ENCODE assay signal across 26 mouse cellular contexts in the genomic region with DNA sequence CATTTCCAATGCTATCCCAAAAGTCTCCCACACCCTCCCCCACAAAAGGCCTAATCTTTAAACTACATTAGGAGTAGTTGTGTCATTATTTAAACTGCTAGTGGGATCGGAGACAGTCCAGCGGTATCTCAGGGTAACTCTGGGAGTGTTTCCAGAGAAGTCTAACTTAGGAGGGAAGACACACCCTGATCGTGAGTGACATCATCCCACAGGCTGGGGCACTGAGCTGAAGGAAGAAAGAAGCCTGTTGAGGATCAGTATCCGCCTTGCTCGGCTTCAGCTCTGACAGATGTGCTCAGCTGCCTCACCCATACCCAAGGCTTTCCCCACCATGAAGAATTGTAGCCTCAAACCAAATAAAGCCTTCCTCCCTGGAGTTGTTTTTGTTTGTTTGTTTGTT. TPM values are rescaled to one million over a fixed set of nuclear protein-coding genes. Genes with fewer than 3 reads are reported as not detected.
DNase-seq lines count a peak whose midpoint lies in the region; ATAC-seq lines count a peak whose summit lies in the region.
"Had no signal": no experiment of that assay in that cellular context is flagged by ENCODE, and none has a peak within 500 bp of the region (broad histone marks: within the 10 kb centered on the region; RNA-seq: fewer than 3 reads in every experiment).

No protein-coding gene starts in this region.

- peaks cover 38% of the 10 kb centered on the region for H3K4me1 ChIP-seq in heart, embryonic 12.5 days (replicated peaks)
- no peaks in the 10 kb centered on the region for H3K4me1 ChIP-seq in intestine, embryonic 15.5 days (replicated peaks)
- no peaks in the 10 kb centered on the region for H3K4me1 ChIP-seq in intestine, embryonic 16.5 days (ENCODE audit: control insufficient read depth, insufficient read depth, low read length)
- H3K4me1 ChIP-seq: embryonic facial prominence, embryonic 15.5 days; limb, embryonic 12.5 days; midbrain, embryonic 13.5 days had no signal

- no peaks in the 10 kb centered on the region for H3K9me3 ChIP-seq in heart, embryonic 12.5 days (replicated peaks)
- no peaks in the 10 kb centered on the region for H3K9me3 ChIP-seq in intestine, embryonic 15.5 days
- no peaks in the 10 kb centered on the region for H3K9me3 ChIP-seq in intestine, embryonic 16.5 days (ENCODE audit: control insufficient read depth, low read length)
- H3K9me3 ChIP-seq: embryonic facial prominence, embryonic 15.5 days; limb, embryonic 12.5 days; liver, embryonic 12.5 days; midbrain, embryonic 13.5 days had no signal

- H3K4me3 ChIP-seq in heart, embryonic 12.5 days, result no peak overlapping the region
- no peak overlapping the region for H3K4me3 ChIP-seq in intestine, embryonic 15.5 days (replicated peaks)
- no peak overlapping the region for H3K4me3 ChIP-seq in intestine, embryonic 16.5 days (ENCODE audit: low read length)
- H3K4me3 ChIP-seq: embryonic facial prominence, embryonic 15.5 days; layer of hippocampus, adult 2 months; limb, embryonic 12.5 days; liver, embryonic 12.5 days; midbrain, embryonic 13.5 days had no signal

- DNase-seq in heart, adult 11 months, result peak; percentile 95
- DNase-seq in 3T3-L1 (ENCODE audit: low read depth, low spot score) (peak; percentile 36), MN1 (ENCODE audit: low spot score) (peak; percentile 56)
- no peak for DNase-seq in kidney, postnatal 10 days
- DNase-seq: adrenal gland, postnatal 14 days; cerebellum, adult 2 months; cerebellum, postnatal 25 days; embryo, embryonic 11 days; kidney, adult 9 months; kidney, postnatal 25 days; layer of hippocampus, postnatal 36 days; lung, embryonic 14.5 days; right cerebral cortex, postnatal 14 days had no signal

- no peak overlapping the region for H3K9ac ChIP-seq in heart, embryonic 12.5 days
- no peak overlapping the region for H3K9ac ChIP-seq in intestine, embryonic 15.5 days
- H3K9ac ChIP-seq in intestine, embryonic 16.5 days (ENCODE audit: low read depth, low read length), result no peak overlapping the region
- H3K9ac ChIP-seq: embryonic facial prominence, embryonic 15.5 days; hindbrain, embryonic 14.5 days; limb, embryonic 12.5 days; liver, embryonic 12.5 days; lung, embryonic 14.5 days; midbrain, embryonic 13.5 days had no signal

- 46% methylated on average over 5 of the region's 5 CpGs for WGBS in heart, embryonic 12.5 days
- WGBS in intestine, embryonic 15.5 days, result 48% methylated on average over 5 of the region's 5 CpGs
- WGBS in intestine, embryonic 16.5 days, result 48% methylated on average over 5 of the region's 5 CpGs

- H3K36me3 ChIP-seq in heart, embryonic 12.5 days, result peaks cover 53% of the 10 kb centered on the region
- H3K36me3 ChIP-seq in intestine, embryonic 15.5 days, result peaks cover 6% of the 10 kb centered on the region; the same call in 1 of the 2 replicates
- 0 out of 2 replicates have a peak, but pooled peaks cover 3% of the 10 kb centered on the region for H3K36me3 ChIP-seq in intestine, embryonic 16.5 days (ENCODE audit: control insufficient read depth, insufficient read depth, low read length)

- H3K27ac ChIP-seq in heart, embryonic 12.5 days (ENCODE audit: poor library complexity, severe bottlenecking), result no peak overlapping the region
- H3K27ac ChIP-seq in intestine, embryonic 15.5 days, result no peak overlapping the region
- no peak overlapping the region for H3K27ac ChIP-seq in intestine, embryonic 16.5 days (ENCODE audit: low read length)
- H3K27ac ChIP-seq: embryonic facial prominence, embryonic 15.5 days; hindbrain, embryonic 14.5 days; layer of hippocampus, adult 2 months; limb, embryonic 12.5 days; liver, embryonic 12.5 days; midbrain, embryonic 13.5 days had no signal

- H3K27me3 ChIP-seq in heart, embryonic 12.5 days (replicated peaks), result no peaks in the 10 kb centered on the region
- no peaks in the 10 kb centered on the region for H3K27me3 ChIP-seq in intestine, embryonic 15.5 days (replicated peaks)
- no peaks in the 10 kb centered on the region for H3K27me3 ChIP-seq in intestine, embryonic 16.5 days (replicated peaks; ENCODE audit: control insufficient read depth, insufficient read depth, low read length)
- H3K27me3 ChIP-seq: embryonic facial prominence, embryonic 15.5 days; limb, embryonic 12.5 days; liver, embryonic 12.5 days; midbrain, embryonic 13.5 days had no signal

- no peak for ATAC-seq in heart, embryonic 12.5 days (ENCODE audit: insufficient number of reproducible peaks, low FRiP score)
- 0 out of 2 replicates have a peak, but pooled peaks have one; percentile 47 for ATAC-seq in intestine, embryonic 15.5 days
- ATAC-seq in intestine, embryonic 16.5 days, result no peak
- ATAC-seq in megakaryocyte-erythroid progenitor cell, adult 5-6 weeks (replicated peaks; ENCODE audit: low FRiP score, low TSS enrichment, poor library complexity, severe bottlenecking), result no peak
- ATAC-seq: forebrain, embryonic 14.5 days; liver, embryonic 12.5 days; midbrain, embryonic 13.5 days had no signal

- no peak overlapping the region for H3K4me2 ChIP-seq in heart, embryonic 12.5 days
- H3K4me2 ChIP-seq in intestine, embryonic 15.5 days (replicated peaks), result no peak overlapping the region
- H3K4me2 ChIP-seq in intestine, embryonic 16.5 days (ENCODE audit: low read depth, low read length), result no peak overlapping the region
- H3K4me2 ChIP-seq: embryonic facial prominence, embryonic 15.5 days; hindbrain, embryonic 14.5 days; limb, embryonic 12.5 days; liver, embryonic 12.5 days; lung, embryonic 14.5 days; midbrain, embryonic 13.5 days had no signal

RNA-seq across cellular contexts. Expression of gene Ttll1, which starts 18.8 kb away (rescaled TPM):
- 24.5 and 25.4 TPM in 2 replicates for polyA plus RNA-seq in heart, embryonic 12.5 days (2016; fragmentation: Nextera tagmentation; extraction: Ambion mirVana)
- 17.1 and 18.4 TPM in 2 replicates for polyA plus RNA-seq in intestine, embryonic 15.5 days (2015; fragmentation: Nextera tagmentation; extraction: Ambion mirVana)
- 14.1 and 17.1 TPM in 2 replicates for polyA plus RNA-seq in intestine, embryonic 16.5 days (2015; fragmentation: Nextera tagmentation; extraction: Ambion mirVana)
- 9.5 and 18.0 TPM in 2 replicates for total RNA-seq in megakaryocyte-erythroid progenitor cell, adult 5-6 weeks (2014; fragmentation: Nextera tagmentation)
- total RNA-seq in megakaryocyte-erythroid progenitor cell, adult 5-6 weeks (2017), result 9.2 and 9.5 TPM in 2 replicates

RNA-seq across cellular contexts. Expression of gene Pacsin2, which starts 27.5 kb away (rescaled TPM):
- 70.8 and 72.0 TPM in 2 replicates for polyA plus RNA-seq in heart, embryonic 12.5 days (2016; fragmentation: Nextera tagmentation; extraction: Ambion mirVana)
- polyA plus RNA-seq in intestine, embryonic 15.5 days (2015; fragmentation: Nextera tagmentation; extraction: Ambion mirVana), result 70.8 and 78.1 TPM in 2 replicates
- 76.4 and 81.6 TPM in 2 replicates for polyA plus RNA-seq in intestine, embryonic 16.5 days (2015; fragmentation: Nextera tagmentation; extraction: Ambion mirVana)
- 86.5 and 107 TPM in 2 replicates for total RNA-seq in megakaryocyte-erythroid progenitor cell, adult 5-6 weeks (2014; fragmentation: Nextera tagmentation)
- total RNA-seq in megakaryocyte-erythroid progenitor cell, adult 5-6 weeks (2017), result 123 and 138 TPM in 2 replicates

RNA-seq across cellular contexts. Expression of gene Bik, which starts 34.8 kb away (rescaled TPM):
- 31.2 and 35.4 TPM in 2 replicates for polyA plus RNA-seq in heart, embryonic 12.5 days (2016; fragmentation: Nextera tagmentation; extraction: Ambion mirVana)
- 4.3 and 5.6 TPM in 2 replicates for polyA plus RNA-seq in intestine, embryonic 15.5 days (2015; fragmentation: Nextera tagmentation; extraction: Ambion mirVana)
- 3.1 and 4.3 TPM in 2 replicates for polyA plus RNA-seq in intestine, embryonic 16.5 days (2015; fragmentation: Nextera tagmentation; extraction: Ambion mirVana)
- 0.37 and 1.7 TPM in 2 replicates for total RNA-seq in megakaryocyte-erythroid progenitor cell, adult 5-6 weeks (2014; fragmentation: Nextera tagmentation)
- not detected in 2 replicates for total RNA-seq in megakaryocyte-erythroid progenitor cell, adult 5-6 weeks (2017)
- total RNA-seq: layer of hippocampus, adult 2 months; left cerebral cortex, postnatal 10 days; monocyte, adult 5-6 weeks had no signal
